Mouse (Mus musculus) lung, postnatal 36 days (tissue): Measurements from ENCODE around the gene Itgb2l.

ENCODE experiments used
- DNase-seq: peaks from one replicate; pipeline ENCODE4 v3.0.0; 2022; ENCODE audit warnings: mixed read lengths

Gene Itgb2l

GRCm38 (mm10) chr16:96425044-96425443, 18.4 kb downstream of the Itgb2l start:
- DNase-seq = no peak

- DNase-seq = no peak
These were observed 35.4 kb downstream of the Itgb2l start for GRCm38 (mm10) chr16:96408064-96408465.

GRCm38 (mm10) chr16:96406312-96406711, 37.1 kb downstream of the Itgb2l start:
- no peak for DNase-seq

GRCm38 (mm10) chr16:96402294-96402693, 41.1 kb downstream of the Itgb2l start:
- DNase-seq = no peak

- no peak for DNase-seq
These were observed 43.4 kb downstream of the Itgb2l start for GRCm38 (mm10) chr16:96400046-96400445.

GRCm38 (mm10) chr16:96398806-96399205, 44.6 kb downstream of the Itgb2l start:
- no peak for DNase-seq

- no peak for DNase-seq
These were observed 47.3 kb downstream of the Itgb2l start for GRCm38 (mm10) chr16:96396013-96396650.

GRCm38 (mm10) chr16:96395516-96395915, 47.9 kb downstream of the Itgb2l start:
- no peak for DNase-seq

GRCm38 (mm10) chr16:96391070-96391469, 52.3 kb downstream of the Itgb2l start:
- no peak for DNase-seq

GRCm38 (mm10) chr16:96388481-96388880, 54.9 kb downstream of the Itgb2l start:
- no peak for DNase-seq

- no peak for DNase-seq
These were observed 55.6 kb downstream of the Itgb2l start for GRCm38 (mm10) chr16:96387685-96388371.

- DNase-seq = no peak
These were observed 58.7 kb downstream of the Itgb2l start for GRCm38 (mm10) chr16:96384741-96385140.

GRCm38 (mm10) chr16:96382496-96383181, 60.8 kb downstream of the Itgb2l start:
- DNase-seq = no peak

GRCm38 (mm10) chr16:96381435-96381834, 62.0 kb downstream of the Itgb2l start:
- DNase-seq = no peak

- DNase-seq = no peak
These were observed 65.3 kb downstream of the Itgb2l start for GRCm38 (mm10) chr16:96378111-96378510.

GRCm38 (mm10) chr16:96376342-96376741, 67.1 kb downstream of the Itgb2l start:
- peak; percentile 86 for DNase-seq

GRCm38 (mm10) chr16:96375538-96375937, 67.9 kb downstream of the Itgb2l start:
- DNase-seq = peak; percentile 75

GRCm38 (mm10) chr16:96372752-96373118, 70.7 kb downstream of the Itgb2l start:
- no peak for DNase-seq
